Mouse (Mus musculus) kidney, adult 11 months (tissue): ENCODE measurements around the gene Irs2.

Experiments used
- DNase-seq: peaks from one replicate; pipeline ENCODE4 v3.0.0; 2022

Gene Irs2

GRCm38 (mm10) chr8:11008842-11009420, 673 bp upstream of the Irs2 start:
- DNase-seq: peak; percentile 96

- DNase-seq: peak; percentile 59
These were observed 478 bp downstream of the Irs2 start for GRCm38 (mm10) chr8:11007581-11008378.

GRCm38 (mm10) chr8:11007001-11007580, 1.2 kb downstream of the Irs2 start:
- DNase-seq: peak; percentile 85

GRCm38 (mm10) chr8:11006276-11006630, 2.0 kb downstream of the Irs2 start:
- DNase-seq: no peak

GRCm38 (mm10) chr8:11005460-11006275, 2.6 kb downstream of the Irs2 start:
- no peak for DNase-seq

GRCm38 (mm10) chr8:11004781-11005459, 3.3 kb downstream of the Irs2 start:
- DNase-seq: no peak

- no peak for DNase-seq
These were observed 4.3 kb downstream of the Irs2 start for GRCm38 (mm10) chr8:11003917-11004470.

- DNase-seq: no peak
These were observed 5.0 kb downstream of the Irs2 start for GRCm38 (mm10) chr8:11003253-11003652.

- DNase-seq: no peak
These were observed 5.4 kb downstream of the Irs2 start for GRCm38 (mm10) chr8:11002816-11003215.

- DNase-seq: no peak
These were observed 7.2 kb downstream of the Irs2 start for GRCm38 (mm10) chr8:11001062-11001549.

GRCm38 (mm10) chr8:10999538-10999937, 8.7 kb downstream of the Irs2 start:
- DNase-seq: no peak

GRCm38 (mm10) chr8:10996247-10996646, 12.0 kb downstream of the Irs2 start:
- no peak for DNase-seq

- DNase-seq: no peak
These were observed 12.5 kb downstream of the Irs2 start for GRCm38 (mm10) chr8:10995756-10996155.

- DNase-seq: no peak
These were observed 13.8 kb downstream of the Irs2 start for GRCm38 (mm10) chr8:10994390-10994954.

- no peak for DNase-seq
These were observed 14.6 kb downstream of the Irs2 start for GRCm38 (mm10) chr8:10993582-10994216.

- no peak for DNase-seq
These were observed 16.2 kb downstream of the Irs2 start for GRCm38 (mm10) chr8:10992081-10992480.

- DNase-seq: no peak
These were observed 16.9 kb downstream of the Irs2 start for GRCm38 (mm10) chr8:10991323-10991722.

GRCm38 (mm10) chr8:10990421-10991110, 17.7 kb downstream of the Irs2 start:
- no peak for DNase-seq

- no peak for DNase-seq
These were observed 18.3 kb downstream of the Irs2 start for GRCm38 (mm10) chr8:10989946-10990345.

GRCm38 (mm10) chr8:10986638-10987037, 21.6 kb downstream of the Irs2 start:
- no peak for DNase-seq

GRCm38 (mm10) chr8:10985064-10985463, 23.2 kb downstream of the Irs2 start:
- no peak for DNase-seq
